Mouse (Mus musculus) limb, embryonic 10.5 days (tissue): ENCODE data around the gene 1700030K09Rik. TPM values are rescaled to one million over a fixed set of nuclear protein-coding genes. Genes with fewer than 3 reads are reported as not detected.

Experiments used
- DNase-seq: peaks from one replicate; pipeline ENCODE4 v3.0.0-alpha.2; 2017; ENCODE audit warnings: low spot score
- H3K27ac ChIP-seq: fragments of 300-500 bp; sonication (generic); 2 replicates; pipeline ENCODE4 v1.5.1; 2016; ENCODE audit warnings: mild to moderate bottlenecking
- H3K27me3 ChIP-seq: fragments of 300-500 bp; sonication (generic); 2 replicates; pipeline ENCODE4 v1.6.1; 2016; ENCODE audit warnings: low read depth, mild to moderate bottlenecking; ENCODE audit not compliant: poor library complexity, severe bottlenecking
- H3K36me3 ChIP-seq: fragments of 300-500 bp; sonication (generic); 2 replicates; pipeline ENCODE4 v1.6.1; 2016; ENCODE audit warnings: mild to moderate bottlenecking, moderate library complexity
- H3K4me1 ChIP-seq: fragments of 300-500 bp; sonication (generic); 2 replicates; pipeline ENCODE4 v1.6.1; 2016
- H3K4me3 ChIP-seq: fragments of 300-500 bp; sonication (generic); 2 replicates; pipeline ENCODE4 v1.5.1; 2016; ENCODE audit warnings: mild to moderate bottlenecking, moderate library complexity
- H3K9me3 ChIP-seq: fragments of 300-500 bp; sonication (generic); replicated peaks from 2 replicates; pipeline ENCODE4 v1.6.1; 2016; ENCODE audit warnings: mild to moderate bottlenecking
- WGBS: fragments of 180-500 bp; shearing (Covaris S2); methylation state at CpG from one replicate; pipeline ENCODE4 v1.1.7; 2016; 5-methylcytosine and 5-hydroxymethylcytosine counted together
- microRNA-seq: library from miRNA; unstranded; fragments of <30 nt; microRNA quantifications from one replicate; pipeline ENCODE4, GENCODE M21; 2017
- polyA plus RNA-seq: library from polyadenylated mRNA; unstranded; fragments of >200 nt; fragmentation: Nextera tagmentation; extraction: Ambion mirVana; gene quantifications from 2 replicates; pipeline ENCODE4 v1.2.1, GENCODE M21; 2016

The 1700030K09Rik gene
- polyA plus RNA-seq, 1 experiment from 2014 or later, result 16.1 TPM

DNA sequence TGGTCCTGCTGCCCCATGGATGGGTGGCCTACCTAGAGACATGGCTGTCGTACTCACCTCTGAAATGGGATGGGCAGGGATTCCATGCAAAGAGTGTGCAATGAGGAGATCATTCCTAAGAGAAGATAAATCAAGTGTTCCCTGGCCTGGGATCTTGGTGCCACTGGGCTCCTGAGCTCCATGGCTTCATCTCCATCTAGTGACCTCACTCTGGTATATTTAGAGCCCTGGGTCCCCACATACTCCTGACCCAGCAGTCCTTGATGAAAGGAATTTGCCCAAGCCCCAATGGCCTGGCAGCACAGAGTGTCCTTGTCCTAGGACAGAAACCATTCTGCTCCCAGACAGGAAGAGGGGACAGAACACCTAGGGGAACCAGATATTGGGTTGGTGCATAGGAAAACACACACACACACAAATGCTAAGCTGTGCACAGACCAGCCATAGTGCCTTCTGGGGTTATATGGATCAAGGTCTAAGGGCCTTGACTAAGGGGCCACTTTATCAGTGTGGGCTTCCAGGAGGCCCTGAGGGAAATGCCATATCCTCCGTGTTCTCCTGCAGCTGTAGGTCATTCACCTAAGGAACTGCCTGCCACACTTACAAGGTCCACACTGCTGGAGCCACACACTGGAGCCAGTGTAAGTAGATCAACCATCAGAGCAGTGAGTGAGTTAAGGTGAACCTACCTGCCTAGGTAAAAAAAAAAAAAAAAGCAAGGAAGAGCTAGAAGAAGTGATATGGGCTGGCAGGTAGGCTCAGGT lies 56.0 kb downstream of the 1700030K09Rik start:
- H3K27ac ChIP-seq, result no peak overlapping the region
- H3K4me3 ChIP-seq, result no peak overlapping the region
- no peaks in the 10 kb centered on the region for H3K4me1 ChIP-seq
- WGBS, result 88% methylated on average over 2 of the region's 2 CpGs
- no peaks in the 10 kb centered on the region for H3K9me3 ChIP-seq
- H3K27me3 ChIP-seq, result no peaks in the 10 kb centered on the region
- H3K36me3 ChIP-seq, result peaks cover 66% of the 10 kb centered on the region
- DNase-seq, result no peak

DNA sequence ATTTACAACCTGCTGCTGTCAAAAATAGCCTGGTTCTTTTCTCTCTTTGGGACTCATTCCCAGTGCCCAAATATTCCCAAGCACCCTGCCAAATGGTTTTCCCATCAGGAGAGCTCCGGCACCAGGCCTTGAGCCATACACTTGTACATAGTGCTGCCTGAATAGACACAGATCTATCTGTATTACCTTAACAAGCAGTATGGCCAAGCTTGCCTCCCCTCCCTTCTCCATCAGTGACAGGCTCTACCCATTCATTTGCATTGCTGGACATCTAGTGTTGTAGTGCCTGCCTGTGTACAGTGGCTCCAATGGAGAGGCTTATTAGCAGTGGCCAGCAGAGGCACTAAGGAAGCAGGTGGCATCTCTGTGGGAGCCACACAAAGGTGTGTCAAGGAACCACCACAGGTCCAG lies 56.8 kb downstream of the 1700030K09Rik start:
- Histone ChIP-seq H3K36me3 (peaks cover 58% of the 10 kb centered on the region), H3K27ac (no peak overlapping the region), H3K27me3 (no peaks in the 10 kb centered on the region), H3K4me1 (no peaks in the 10 kb centered on the region), H3K9me3 (no peaks in the 10 kb centered on the region), H3K4me3 (no peak overlapping the region)
- WGBS, result 97% methylated on average over 1 of the region's 1 CpGs
- DNase-seq, result no peak

DNA sequence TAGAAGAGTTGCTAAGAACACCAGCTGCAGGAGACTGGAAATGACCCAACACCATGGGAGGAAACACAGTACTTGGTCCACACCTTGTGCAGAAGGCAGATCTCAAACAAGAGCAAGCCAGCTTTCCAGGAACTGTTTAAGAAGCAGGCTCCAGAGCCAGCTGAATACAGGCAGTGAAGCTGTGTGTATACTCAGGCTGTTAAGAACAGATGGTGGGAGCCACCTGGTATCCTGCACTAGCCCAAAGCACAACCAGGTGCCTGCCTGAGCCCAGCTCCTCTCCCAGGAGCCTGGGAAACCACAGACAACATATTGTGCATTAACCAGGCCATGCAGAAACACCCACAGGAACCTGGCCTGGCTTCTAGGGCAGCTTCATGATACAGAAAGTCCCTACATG lies 60.5 kb downstream of the 1700030K09Rik start:
- H3K27me3 ChIP-seq, result no peaks in the 10 kb centered on the region
- no peak overlapping the region for H3K27ac ChIP-seq
- H3K4me1 ChIP-seq, result no peaks in the 10 kb centered on the region
- no peak overlapping the region for H3K4me3 ChIP-seq
- H3K36me3 ChIP-seq, result peaks cover 25% of the 10 kb centered on the region
- no peaks in the 10 kb centered on the region for H3K9me3 ChIP-seq
- no peak for DNase-seq

DNA sequence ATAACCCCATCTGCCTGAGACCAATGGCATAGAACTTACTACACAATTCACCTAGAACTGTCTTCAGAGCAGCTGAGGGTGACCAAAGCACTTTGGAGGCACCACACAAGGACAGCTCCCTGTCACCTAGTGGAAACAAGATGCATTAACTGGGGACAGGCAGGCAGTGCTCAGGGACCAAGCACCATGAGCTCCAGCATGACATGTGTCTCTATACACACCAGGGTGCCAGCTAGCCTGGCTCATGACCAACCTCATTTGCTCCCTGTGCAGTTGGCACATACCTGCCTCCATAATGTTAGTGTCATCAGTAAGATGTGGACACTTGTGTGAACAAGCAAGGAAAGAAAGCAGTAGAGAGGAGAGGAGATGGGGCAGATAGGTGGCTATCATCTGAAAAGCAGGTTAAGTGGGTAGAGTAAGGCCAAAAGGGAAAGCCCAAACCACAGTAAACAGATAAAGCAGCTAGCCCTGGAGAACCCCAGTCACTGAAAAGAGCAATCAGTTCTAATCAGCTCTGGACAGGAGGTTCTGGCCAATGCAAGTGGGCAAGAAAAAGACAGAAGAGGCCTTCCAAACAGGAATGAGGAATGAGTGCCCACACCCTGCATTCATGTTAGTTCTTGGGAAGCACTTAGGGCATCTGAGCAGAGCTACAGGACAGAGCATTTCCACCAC lies 61.1 kb downstream of the 1700030K09Rik start:
- H3K36me3 ChIP-seq, result peaks cover 21% of the 10 kb centered on the region
- H3K9me3 ChIP-seq, result no peaks in the 10 kb centered on the region
- H3K27ac ChIP-seq, result no peak overlapping the region
- no peaks in the 10 kb centered on the region for H3K27me3 ChIP-seq
- H3K4me3 ChIP-seq, result no peak overlapping the region
- no peak for DNase-seq
- H3K4me1 ChIP-seq, result no peaks in the 10 kb centered on the region

DNA sequence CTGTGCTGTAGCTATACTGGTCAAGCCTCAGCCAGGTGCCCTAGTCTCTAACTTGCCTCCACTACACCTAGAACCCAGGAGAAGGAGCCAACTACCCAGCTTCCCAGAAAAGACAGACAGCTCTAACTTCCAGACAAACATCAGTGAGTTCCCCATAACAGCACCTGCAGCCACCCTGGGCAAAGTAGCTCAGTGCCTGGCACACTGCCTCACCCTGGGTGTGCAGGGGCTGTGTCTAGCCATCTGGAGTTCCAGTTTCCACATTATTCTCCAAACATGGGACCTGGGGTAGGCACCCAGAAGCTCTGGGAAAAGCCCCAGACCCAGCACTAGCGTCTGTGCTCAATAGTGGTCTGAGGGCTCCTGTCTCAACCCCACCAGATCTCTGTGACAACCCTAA lies 63.8 kb downstream of the 1700030K09Rik start:
- H3K4me3 ChIP-seq, result no peak overlapping the region
- no peaks in the 10 kb centered on the region for H3K4me1 ChIP-seq
- H3K27ac ChIP-seq, result no peak overlapping the region
- no peak for DNase-seq
- H3K36me3 ChIP-seq, result peaks cover 14% of the 10 kb centered on the region; the same call in 1 of the 2 replicates
- no peaks in the 10 kb centered on the region for H3K27me3 ChIP-seq
- no peaks in the 10 kb centered on the region for H3K9me3 ChIP-seq
- WGBS, result 90% methylated on average over 1 of the region's 1 CpGs

Small RNA genes lying within 50 kb of the gene (microRNA-seq; reads per million reads assigned to microRNA genes)
- 1.8 reads per million for gene Mir7068

Other genes starting within 250 kb of the 1700030K09Rik start
- gene Cib3, start 231.0 kb upstream of the 1700030K09Rik start, polyA plus RNA-seq, result not detected in 2 replicates
- gene Gm11034, start 230.2 kb upstream of the 1700030K09Rik start, polyA plus RNA-seq, result not detected in 2 replicates
- 69.3 and 70.4 TPM in 2 replicates for gene Fam32a, start 224.2 kb upstream of the 1700030K09Rik start, polyA plus RNA-seq
- gene Ap1m1, start 203.9 kb upstream of the 1700030K09Rik start, polyA plus RNA-seq, result 132 and 144 TPM in 2 replicates
- gene Gm10282, start 138.6 kb upstream of the 1700030K09Rik start, polyA plus RNA-seq, result 25.6 and 29.2 TPM in 2 replicates
- 3.1 and 3.6 TPM in 2 replicates for gene Klf2, start 124.8 kb upstream of the 1700030K09Rik start, polyA plus RNA-seq
- 75.3 and 85.1 TPM in 2 replicates for gene Eps15l1, start 22.4 kb upstream of the 1700030K09Rik start, polyA plus RNA-seq
- gene Calr3, start within 50 bp of the 1700030K09Rik start, polyA plus RNA-seq, result 0.54 and 0.90 TPM in 2 replicates
- 107 and 116 TPM in 2 replicates for gene Cherp, start 31.3 kb downstream of the 1700030K09Rik start, polyA plus RNA-seq
- gene Slc35e1, start 48.7 kb downstream of the 1700030K09Rik start, polyA plus RNA-seq, result 30.5 and 31.0 TPM in 2 replicates
- 21.5 and 22.5 TPM in 2 replicates for gene Med26, start 104.4 kb downstream of the 1700030K09Rik start, polyA plus RNA-seq
- 92.4 and 97.4 TPM in 2 replicates for gene Smim7, start 127.2 kb downstream of the 1700030K09Rik start, polyA plus RNA-seq
- gene Tmem38a, start 128.2 kb downstream of the 1700030K09Rik start, polyA plus RNA-seq, result 7.3 and 9.6 TPM in 2 replicates
- gene Nwd1, start 202.8 kb downstream of the 1700030K09Rik start, polyA plus RNA-seq, result 0.16 TPM in 1 of 2 replicates, not detected in the other